Mouse (Mus musculus) heart, postnatal 4 days (tissue): ENCODE measurements around the gene Uck1. TPM values are rescaled to one million over a fixed set of nuclear protein-coding genes. Genes with fewer than 3 reads are reported as not detected.

Experiments used
- DNase-seq: peaks from one replicate; pipeline ENCODE4 v3.0.0; 2021
- total RNA-seq, 2 experiments: library from RNA; stranded (reverse); gene quantifications; 2 replicates each; pipeline ENCODE4 v1.2.3; 2021

The Uck1 gene
- total RNA-seq, 2 experiments from 2014 or later = 25.3 to 29.7 TPM

- no peak for DNase-seq
These were observed 949 bp downstream of the Uck1 start for GRCm38 (mm10) chr2:32258887-32259533.

GRCm38 (mm10) chr2:32256273-32256672 lies 3.7 kb downstream of the Uck1 start:
- no peak for DNase-seq

GRCm38 (mm10) chr2:32254563-32254962 lies 5.4 kb downstream of the Uck1 start:
- DNase-seq = no peak

GRCm38 (mm10) chr2:32253352-32253751 lies 6.6 kb downstream of the Uck1 start:
- no peak for DNase-seq

GRCm38 (mm10) chr2:32252658-32253057 lies 7.3 kb downstream of the Uck1 start:
- no peak for DNase-seq

- DNase-seq = no peak
These were observed 8.0 kb downstream of the Uck1 start for GRCm38 (mm10) chr2:32251791-32252527.

- DNase-seq = no peak
These were observed 11.3 kb downstream of the Uck1 start for GRCm38 (mm10) chr2:32248377-32249361.

GRCm38 (mm10) chr2:32246741-32247140 lies 13.2 kb downstream of the Uck1 start:
- no peak for DNase-seq

- DNase-seq = no peak
These were observed 17.0 kb downstream of the Uck1 start for GRCm38 (mm10) chr2:32242986-32243385.

GRCm38 (mm10) chr2:32240591-32240990 lies 19.4 kb downstream of the Uck1 start:
- DNase-seq = no peak

GRCm38 (mm10) chr2:32238708-32239435 lies 21.1 kb downstream of the Uck1 start:
- no peak for DNase-seq

- no peak for DNase-seq
These were observed 22.4 kb downstream of the Uck1 start for GRCm38 (mm10) chr2:32237571-32237970.

GRCm38 (mm10) chr2:32236760-32237487 lies 23.0 kb downstream of the Uck1 start:
- peak; percentile 54 for DNase-seq

- peak; percentile 93 for DNase-seq
These were observed 23.8 kb downstream of the Uck1 start, which contains the start of gene Pomt1 for GRCm38 (mm10) chr2:32235886-32236759. Pomt1 (plus strand) TSS chr2:32236590.

- DNase-seq = no peak
These were observed 24.5 kb downstream of the Uck1 start for GRCm38 (mm10) chr2:32235433-32235832.

GRCm38 (mm10) chr2:32222057-32222456 lies 37.9 kb downstream of the Uck1 start:
- no peak for DNase-seq

- no peak for DNase-seq
These were observed 38.4 kb downstream of the Uck1 start for GRCm38 (mm10) chr2:32221577-32221976.

GRCm38 (mm10) chr2:32220969-32221368 lies 39.0 kb downstream of the Uck1 start:
- DNase-seq = no peak

- DNase-seq = no peak
These were observed 39.9 kb downstream of the Uck1 start for GRCm38 (mm10) chr2:32220021-32220420.

- no peak for DNase-seq
These were observed 40.5 kb downstream of the Uck1 start for GRCm38 (mm10) chr2:32219501-32219900.
